Mouse (Mus musculus) macrophage (primary cell): Measurements from ENCODE around the gene Pnrc1. TPM values are rescaled to one million over a fixed set of nuclear protein-coding genes. Genes with fewer than 3 reads are reported as not detected.
A peak's percentile ranks its signal among the peaks of the same experiment; 100 is the strongest.

Experiments used
- H3K27ac ChIP-seq: fragments of 350-480 bp; formaldehyde crosslinking; 2 replicates; pipeline ENCODE4 v1.9.0; 2021
- H3K36me3 ChIP-seq: fragments of 350-480 bp; formaldehyde crosslinking; 2 replicates; pipeline ENCODE4 v1.9.0; 2021; ENCODE audit errors: inconsistent target
- H3K4me3 ChIP-seq: fragments of 350-480 bp; formaldehyde crosslinking; 2 replicates; pipeline ENCODE4 v1.9.0; 2021; ENCODE audit errors: inconsistent target
- H3K79me2 ChIP-seq: fragments of 350-480 bp; formaldehyde crosslinking; 2 replicates; pipeline ENCODE4 v1.9.0; 2021; ENCODE audit errors: inconsistent target
- WGBS: methylation state at CpG from one replicate; pipeline ENCODE4 v1.1.7; 2026; ENCODE audit warnings: inconsistent platforms; ENCODE audit not compliant: missing documents; 5-methylcytosine and 5-hydroxymethylcytosine counted together
- polyA plus RNA-seq: library from polyadenylated mRNA; stranded (reverse); fragments of 250-400 nt; gene quantifications from 3 replicates; pipeline ENCODE4 v1.2.4, GENCODE M21; 2018; ENCODE audit warnings: inconsistent platforms

The Pnrc1 gene
- polyA plus RNA-seq, 1 experiment from 2014 or later: 182 TPM

- Histone ChIP-seq H3K27ac (no peak overlapping the region), H3K36me3 (peaks cover 16% of the 10 kb centered on the region; the same call in 1 of the 2 replicates), H3K79me2 (peaks cover 26% of the 10 kb centered on the region), H3K4me3 (no peak overlapping the region)
- 100% methylated on average over 1 of the region's 1 CpGs for WGBS
These were observed 40.2 kb downstream of the Pnrc1 start for GRCm38 (mm10) chr4:33249716-33250230.

GRCm38 (mm10) chr4:33248915-33249314 is 41.0 kb downstream of the Pnrc1 start:
- WGBS: 0% methylated on average over 4 of the region's 4 CpGs
- peaks cover 16% of the 10 kb centered on the region; the same call in 1 of the 2 replicates for H3K36me3 ChIP-seq
- H3K79me2 ChIP-seq: peaks cover 30% of the 10 kb centered on the region
- H3K27ac ChIP-seq: peak overlapping the region; percentile 84
- peak overlapping the region; percentile 40 for H3K4me3 ChIP-seq

DNA sequence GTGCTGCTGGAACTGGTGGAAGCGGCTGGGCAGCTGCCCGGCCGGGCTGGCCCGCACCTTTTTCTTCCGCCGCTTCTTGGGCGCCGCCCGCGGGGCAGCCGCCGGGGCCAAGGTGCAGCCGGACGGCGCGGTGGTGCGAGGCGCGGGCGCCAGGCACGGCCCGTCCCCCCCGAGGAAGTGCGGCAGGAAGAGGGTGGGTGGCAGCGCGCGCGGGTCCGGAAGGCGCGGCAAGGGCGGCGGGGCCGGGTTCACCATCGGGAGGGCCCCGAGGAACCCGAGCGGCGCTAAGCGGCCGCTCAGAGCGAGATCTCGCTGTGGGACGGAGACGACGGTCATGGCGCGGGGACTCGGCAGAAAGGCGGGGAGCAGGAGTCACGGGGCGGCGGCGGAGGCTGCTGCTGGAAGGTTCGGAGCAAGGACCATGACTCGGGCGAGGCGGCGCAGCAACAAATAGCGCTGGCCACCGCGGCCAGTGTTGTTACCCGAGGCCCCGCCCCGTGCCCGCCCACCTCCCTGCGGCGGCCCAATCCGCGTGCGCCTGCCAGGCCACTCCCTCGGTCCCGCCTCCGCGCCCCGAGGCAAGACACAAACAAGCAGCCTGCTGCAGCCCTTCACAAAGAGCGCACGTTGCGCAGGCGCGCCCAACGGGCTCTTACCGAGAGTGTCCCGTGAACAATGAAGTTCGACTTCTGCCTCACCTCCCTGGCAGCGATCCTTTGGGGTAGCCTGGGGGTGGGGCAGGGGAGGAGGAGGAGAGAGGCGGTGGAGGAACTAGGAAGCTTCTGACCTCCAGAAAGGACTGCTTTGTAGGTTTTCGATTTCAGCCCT is 41.7 kb downstream of the Pnrc1 start:
- peak overlapping the region; percentile 40 for H3K4me3 ChIP-seq
- WGBS: under 1% methylated on average over 73 of the region's 88 CpGs
- peak overlapping the region; percentile 84 for H3K27ac ChIP-seq
- H3K79me2 ChIP-seq: peaks cover 30% of the 10 kb centered on the region
- H3K36me3 ChIP-seq: peaks cover 16% of the 10 kb centered on the region; the same call in 1 of the 2 replicates

GRCm38 (mm10) chr4:33247479-33248053 is 42.4 kb downstream of the Pnrc1 start:
- H3K27ac ChIP-seq: peak overlapping the region; percentile 62
- peaks cover 16% of the 10 kb centered on the region; the same call in 1 of the 2 replicates for H3K36me3 ChIP-seq
- H3K4me3 ChIP-seq: peak overlapping the region; percentile 57
- peaks cover 30% of the 10 kb centered on the region for H3K79me2 ChIP-seq
- WGBS: 1% methylated on average over 34 of the region's 60 CpGs

GRCm38 (mm10) chr4:33245853-33246395 is 44.0 kb downstream of the Pnrc1 start:
- Histone ChIP-seq H3K36me3 (peaks cover 16% of the 10 kb centered on the region; the same call in 1 of the 2 replicates), H3K4me3 (peak overlapping the region; percentile 57; the same call in 1 of the 2 replicates), H3K27ac (no peak overlapping the region), H3K79me2 (peaks cover 30% of the 10 kb centered on the region)
- WGBS: 92% methylated on average over 14 of the region's 14 CpGs

DNA sequence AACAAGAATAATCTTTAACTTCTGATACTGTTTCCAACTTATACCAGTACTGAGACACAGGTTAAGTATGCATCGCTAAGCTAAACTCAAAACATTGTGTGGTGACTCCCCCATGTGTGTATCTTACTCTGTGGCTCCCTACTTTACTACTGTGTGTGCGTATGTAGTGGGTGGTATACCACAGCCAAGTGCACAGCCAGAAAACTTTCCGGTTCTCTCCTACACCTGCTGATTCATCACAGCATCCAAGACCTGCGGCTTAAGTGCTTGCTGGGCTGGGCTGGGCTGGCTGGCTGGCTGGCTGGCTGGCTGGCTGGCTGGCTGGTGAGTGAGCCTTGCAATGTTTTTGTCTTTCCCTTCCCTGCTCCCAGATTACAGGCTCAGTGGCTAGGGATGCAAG is 46.0 kb downstream of the Pnrc1 start:
- no peak overlapping the region for H3K4me3 ChIP-seq
- peaks cover 16% of the 10 kb centered on the region; the same call in 1 of the 2 replicates for H3K36me3 ChIP-seq
- peaks cover 30% of the 10 kb centered on the region for H3K79me2 ChIP-seq
- no peak overlapping the region for H3K27ac ChIP-seq
- 57% methylated on average over 4 of the region's 4 CpGs for WGBS

GRCm38 (mm10) chr4:33243016-33243758 is 46.8 kb downstream of the Pnrc1 start:
- Histone ChIP-seq H3K79me2 (peaks cover 30% of the 10 kb centered on the region), H3K27ac (no peak overlapping the region), H3K4me3 (no peak overlapping the region), H3K36me3 (peaks cover 16% of the 10 kb centered on the region; the same call in 1 of the 2 replicates)
- 74% methylated on average over 12 of the region's 12 CpGs for WGBS

- WGBS: 58% methylated on average over 5 of the region's 5 CpGs
- Histone ChIP-seq H3K36me3 (peaks cover 16% of the 10 kb centered on the region; the same call in 1 of the 2 replicates), H3K27ac (no peak overlapping the region), H3K4me3 (no peak overlapping the region), H3K79me2 (peaks cover 30% of the 10 kb centered on the region)
These were observed 47.4 kb downstream of the Pnrc1 start for GRCm38 (mm10) chr4:33242536-33242935.

DNA sequence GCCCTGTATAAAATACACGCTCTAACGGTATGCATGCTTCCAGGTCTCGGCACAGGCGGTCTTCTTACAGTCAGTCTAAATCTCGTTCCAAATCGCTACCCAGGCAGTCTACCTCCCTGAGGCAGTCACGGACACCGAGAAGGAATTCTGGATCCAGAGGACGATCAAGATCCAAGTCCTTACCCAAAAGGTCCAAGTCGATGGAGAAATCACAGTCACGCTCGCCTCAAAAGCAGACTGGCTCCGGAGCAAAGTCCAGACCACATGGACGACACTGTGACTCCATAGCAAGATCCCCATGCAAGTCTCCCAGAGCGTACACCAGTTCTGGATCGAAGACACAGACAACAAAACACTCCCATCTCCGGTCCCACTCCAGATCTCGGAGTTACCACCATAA is 59.1 kb downstream of the Pnrc1 start:
- Histone ChIP-seq H3K79me2 (no peaks in the 10 kb centered on the region), H3K4me3 (no peak overlapping the region), H3K36me3 (no peaks in the 10 kb centered on the region), H3K27ac (no peak overlapping the region)
- WGBS: 96% methylated on average over 17 of the region's 18 CpGs

GRCm38 (mm10) chr4:33229639-33230038 is 60.3 kb downstream of the Pnrc1 start:
- no peak overlapping the region for H3K4me3 ChIP-seq
- no peak overlapping the region for H3K27ac ChIP-seq
- H3K79me2 ChIP-seq: no peaks in the 10 kb centered on the region
- H3K36me3 ChIP-seq: no peaks in the 10 kb centered on the region
- 86% methylated on average over 3 of the region's 4 CpGs for WGBS

DNA sequence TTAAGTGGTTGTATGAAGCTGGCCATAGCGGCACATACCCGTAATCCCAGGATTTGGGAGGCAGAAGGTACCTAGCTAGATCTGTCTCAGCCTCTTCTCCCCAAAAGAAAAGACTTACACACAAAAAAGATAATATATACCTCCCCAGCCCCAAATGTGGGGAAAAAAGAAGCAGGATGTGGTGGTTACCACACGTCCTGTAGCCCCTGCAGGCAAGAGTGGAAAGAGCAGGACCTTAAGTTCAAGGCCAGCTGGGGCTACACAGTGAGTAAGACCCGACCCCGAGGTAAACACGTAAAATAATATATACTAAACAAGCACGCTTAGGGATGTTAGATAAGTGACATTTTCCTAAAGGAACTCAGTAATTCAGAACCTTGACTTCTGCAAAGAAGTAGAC is 62.8 kb downstream of the Pnrc1 start:
- no peak overlapping the region for H3K4me3 ChIP-seq
- no peaks in the 10 kb centered on the region for H3K36me3 ChIP-seq
- WGBS: 76% methylated on average over 7 of the region's 7 CpGs
- H3K79me2 ChIP-seq: no peaks in the 10 kb centered on the region
- H3K27ac ChIP-seq: no peak overlapping the region

- no peak overlapping the region for H3K27ac ChIP-seq
- H3K4me3 ChIP-seq: no peak overlapping the region
- WGBS: 96% methylated on average over 7 of the region's 7 CpGs
- no peaks in the 10 kb centered on the region for H3K79me2 ChIP-seq
- no peaks in the 10 kb centered on the region for H3K36me3 ChIP-seq
These were observed 65.8 kb downstream of the Pnrc1 start for GRCm38 (mm10) chr4:33224003-33224675.

DNA sequence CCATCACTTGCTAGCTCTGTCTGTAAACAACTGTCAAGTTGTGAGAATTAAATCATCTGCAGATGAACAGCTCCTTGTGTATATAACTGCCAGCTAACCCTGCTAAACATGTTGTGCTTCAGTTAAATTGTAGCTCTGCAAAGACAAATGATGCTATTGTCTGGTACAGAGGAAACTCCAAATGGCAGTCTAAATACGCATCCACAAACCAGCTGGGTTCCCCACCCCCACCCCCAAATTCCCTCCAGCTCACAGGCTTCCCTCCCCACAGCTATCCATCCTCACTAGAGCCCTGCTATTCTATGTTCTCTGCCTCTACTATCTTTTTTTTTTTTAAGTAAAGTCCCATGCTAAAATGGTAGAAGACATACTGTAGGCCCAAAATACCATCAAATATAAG is 68.1 kb downstream of the Pnrc1 start:
- 80% methylated on average over 1 of the region's 1 CpGs for WGBS
- H3K27ac ChIP-seq: no peak overlapping the region
- no peaks in the 10 kb centered on the region for H3K36me3 ChIP-seq
- H3K79me2 ChIP-seq: no peaks in the 10 kb centered on the region
- no peak overlapping the region for H3K4me3 ChIP-seq
